Mouse (Mus musculus): ENCODE results near the gene Tpra1.

DNA sequence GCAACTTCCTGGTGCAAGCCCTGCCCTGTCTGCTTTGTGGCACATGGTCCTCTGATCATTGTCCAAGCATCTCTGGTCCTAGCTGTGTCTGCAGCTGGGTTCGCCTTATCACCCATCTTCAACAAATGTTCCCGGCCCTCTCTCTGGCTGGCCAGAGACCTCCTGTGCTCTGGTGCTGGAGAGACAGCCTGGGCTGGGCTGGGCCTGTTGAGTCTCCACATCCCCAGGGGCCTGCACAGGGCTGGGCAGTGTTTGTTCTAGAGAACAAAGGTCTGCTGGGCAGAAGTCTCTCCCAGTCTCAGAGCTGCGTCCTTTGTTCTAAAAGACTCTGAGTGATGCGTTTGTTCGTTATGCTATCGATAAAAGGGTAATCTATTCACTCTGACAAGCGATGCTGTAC lies 28.0 kb downstream of the Tpra1 start:
- TF ChIP-seq CTCF (IDR thresholded peaks at IDR 0.05; ENCODE audit: control insufficient read depth, insufficient read depth, low read length), result no peak
- no peak for TF ChIP-seq POLR2A (IDR thresholded peaks at IDR 0.05; ENCODE audit: borderline replicate concordance, control insufficient read depth, low read depth, low read length)

Data from bone marrow, adult 2 months (tissue).